Comparison of ENCODE assay signal across 8 mouse cellular contexts in genomic region chr17:56716655-56717362, GRCm38 (mm10). TPM values are rescaled to one million over a fixed set of nuclear protein-coding genes. Genes with fewer than 3 reads are reported as not detected.
DNase-seq lines count a peak whose midpoint lies in the region; ATAC-seq lines count a peak whose summit lies in the region.

No protein-coding gene starts in this region.

- peaks cover 25% of the 10 kb centered on the region for H3K4me1 ChIP-seq in hindbrain, embryonic 14.5 days (replicated peaks; ENCODE audit: control insufficient read depth, insufficient read depth, low read length)

- peak overlapping the region; percentile 88 for H3K27ac ChIP-seq in hindbrain, embryonic 14.5 days

- peak overlapping the region; percentile 76 for H3K4me3 ChIP-seq in hindbrain, embryonic 14.5 days (replicated peaks; ENCODE audit: low read length)

- H3K9ac ChIP-seq in hindbrain, embryonic 14.5 days = peak overlapping the region; percentile 86

- peak; percentile 99 for DNase-seq in R1 (ENCODE audit: low read depth, low spot score)
- DNase-seq in cerebellum, postnatal 25 days = peak; percentile 93 to 95
- DNase-seq in frontal cortex, postnatal 25 days (ENCODE audit: low spot score in 2 of 2) = peak; percentile 93 to 95
- peak; percentile 99 for DNase-seq in hindbrain, embryonic 14.5 days (ENCODE audit: low spot score)
- DNase-seq in layer of hippocampus, postnatal 36 days = peak; percentile 95 to 97
- DNase-seq in lung, postnatal 36 days = peak; percentile 99
- peak; percentile 99 for DNase-seq in retina, postnatal 1 day
- DNase-seq in urinary bladder, adult 18-20 months (ENCODE audit: low spot score in 2 of 2) = peak; percentile 96 to 97

- no peaks in the 10 kb centered on the region for H3K9me3 ChIP-seq in hindbrain, embryonic 14.5 days (ENCODE audit: control insufficient read depth, low read length)

- peak; percentile 93 for ATAC-seq in hindbrain, embryonic 14.5 days (ENCODE audit: low FRiP score)

- peaks cover 30% of the 10 kb centered on the region for H3K36me3 ChIP-seq in hindbrain, embryonic 14.5 days (replicated peaks; ENCODE audit: control insufficient read depth, insufficient read depth)

- WGBS in hindbrain, embryonic 14.5 days = under 1% methylated on average over 49 of the region's 55 CpGs

- H3K4me2 ChIP-seq in hindbrain, embryonic 14.5 days (replicated peaks) = peak overlapping the region; percentile 83

- no peaks in the 10 kb centered on the region for H3K27me3 ChIP-seq in hindbrain, embryonic 14.5 days (ENCODE audit: control insufficient read depth, insufficient read depth, low read length)

RNA-seq across cellular contexts. Expression of gene Ndufa11, which starts 0.8 kb away (rescaled TPM):
- polyA plus RNA-seq in hindbrain, embryonic 14.5 days (2014; fragmentation: Nextera tagmentation; extraction: Ambion mirVana) = 577 and 678 TPM in 2 replicates
- 100 to 1,000 TPM; 213 to 221 TPM for total RNA-seq in layer of hippocampus, postnatal 36 days (2021)

RNA-seq across cellular contexts. Expression of gene Vmac, which starts 1.0 kb away (rescaled TPM):
- 15.9 and 22.9 TPM in 2 replicates for polyA plus RNA-seq in hindbrain, embryonic 14.5 days (2014; fragmentation: Nextera tagmentation; extraction: Ambion mirVana)
- 10 to 100 TPM; 10.4 to 14.2 TPM for total RNA-seq in layer of hippocampus, postnatal 36 days (2021)

RNA-seq across cellular contexts. Expression of gene Nrtn, which starts 40.5 kb away (rescaled TPM):
- 2.8 and 3.8 TPM in 2 replicates for polyA plus RNA-seq in hindbrain, embryonic 14.5 days (2014; fragmentation: Nextera tagmentation; extraction: Ambion mirVana)
- 1 to 10 TPM; 2.8 to 3.9 TPM for total RNA-seq in layer of hippocampus, postnatal 36 days (2021)

RNA-seq across cellular contexts. Expression of gene Ranbp3, which starts 43.7 kb away (rescaled TPM):
- polyA plus RNA-seq in hindbrain, embryonic 14.5 days (2014; fragmentation: Nextera tagmentation; extraction: Ambion mirVana) = 91.8 and 101 TPM in 2 replicates
- total RNA-seq in layer of hippocampus, postnatal 36 days (2021) = 10 to 100 TPM; 86.7 to 88.3 TPM

RNA-seq across cellular contexts. Expression of gene Dus3l, which starts 47.7 kb away (rescaled TPM):
- 76.9 and 81.9 TPM in 2 replicates for polyA plus RNA-seq in hindbrain, embryonic 14.5 days (2014; fragmentation: Nextera tagmentation; extraction: Ambion mirVana)
- 10 to 100 TPM; 68.6 to 71.1 TPM for total RNA-seq in layer of hippocampus, postnatal 36 days (2021)

Comparison
In these comparisons a context has a peak if more than half of its experiments do, and no peak if none do; other contexts are left out.
1. Peak in every context shown above with its lines: DNase-seq, ATAC-seq, H3K4me3 ChIP-seq and H3K27ac ChIP-seq.